Mouse (Mus musculus) lung, adult 2 months (tissue): Measurements from ENCODE around the gene Thada.

ENCODE experiments used
- CTCF ChIP-seq: fragments of 200-500 bp; IDR thresholded peaks from 2 replicates; pipeline ENCODE4 v1.5.1; 2011; ENCODE audit warnings: mild to moderate bottlenecking, low read length, control low read depth; ENCODE audit not compliant: insufficient read depth
- POLR2A ChIP-seq: fragments of 200-500 bp; IDR thresholded peaks from 2 replicates; pipeline ENCODE4 v1.6.1; 2011; ENCODE audit warnings: low read depth, mild to moderate bottlenecking, control low read depth, low read length, borderline replicate concordance; ENCODE audit errors: extremely low read depth

DNA sequence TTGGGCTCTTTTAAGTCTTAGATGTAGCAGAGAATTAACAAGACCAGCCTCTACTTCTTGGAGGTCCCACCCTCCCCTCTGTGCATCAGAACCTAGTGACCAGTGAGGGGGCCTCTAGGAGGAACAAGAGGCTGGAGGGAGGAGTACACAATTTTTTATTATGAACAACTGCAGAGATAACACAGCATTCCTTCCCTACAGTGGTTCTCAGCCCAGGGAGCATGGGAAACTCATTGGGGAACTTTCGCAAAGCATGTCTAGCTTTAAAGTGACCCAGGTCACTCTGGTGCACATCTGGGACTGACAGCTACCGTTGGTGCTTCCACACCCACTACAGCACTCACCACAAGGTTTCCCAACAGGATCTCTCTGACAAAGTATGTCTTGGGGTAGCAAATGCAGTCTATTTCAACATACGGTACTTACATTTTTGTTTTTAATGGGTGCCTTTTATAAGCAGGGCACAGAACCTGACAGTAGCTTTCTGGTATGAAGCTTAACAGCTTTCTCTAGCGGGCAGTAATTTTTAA is 230.5 kb downstream of the Thada start:
- no peak for TF ChIP-seq CTCF
- no peak for TF ChIP-seq POLR2A
